Mouse (Mus musculus): Measurements from ENCODE around the gene Dhx16. TPM values are rescaled to one million over a fixed set of nuclear protein-coding genes. Genes with fewer than 3 reads are reported as not detected.

Dhx16 gene
- 22.4 and 26.6 TPM in 2 replicates for polyA plus RNA-seq (2016; fragmentation: Nextera tagmentation; extraction: Ambion mirVana)

DNA sequence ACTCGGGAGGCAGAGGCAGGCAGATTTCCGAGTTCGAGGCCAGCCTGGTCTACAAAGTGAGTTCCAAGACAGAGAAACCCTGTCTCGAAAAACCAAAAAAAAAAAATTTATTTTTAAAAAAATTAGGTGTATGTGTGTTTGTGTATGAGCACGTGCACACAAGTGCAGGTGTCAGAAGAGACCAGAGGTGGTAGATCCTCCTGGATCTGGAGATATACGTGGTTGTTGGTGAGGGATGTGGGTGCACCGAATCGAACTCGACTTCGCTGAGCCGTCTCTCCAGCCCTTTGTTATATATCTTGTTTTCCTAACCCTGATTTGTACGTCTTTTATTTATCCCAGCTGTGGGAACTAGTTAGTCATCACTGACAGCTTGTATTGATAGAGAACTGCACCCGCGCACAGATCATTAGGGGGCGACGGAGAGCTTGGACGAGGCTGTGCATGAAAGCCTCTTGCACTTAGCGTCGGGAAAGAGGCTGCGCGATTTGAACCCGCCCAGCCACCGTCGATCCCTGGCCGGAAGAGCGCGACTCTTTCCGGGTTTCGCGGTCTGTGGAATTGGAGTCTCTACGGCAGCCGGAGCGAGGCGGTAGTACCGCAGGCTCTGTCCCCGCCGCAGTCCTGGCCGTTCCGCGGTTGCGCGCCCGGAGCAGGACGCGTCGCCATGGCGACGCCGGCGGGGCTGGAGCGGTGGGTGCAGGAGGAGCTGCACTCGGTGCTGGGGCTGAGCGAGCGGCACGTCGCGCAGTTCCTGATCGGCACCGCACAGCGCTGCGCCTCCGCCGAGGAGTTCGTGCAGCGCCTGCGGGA lies at the start of gene Dhx16:
Gene Dhx16 (plus strand): TSS at position 575 of the 813 bp plus-strand sequence.
- peak; percentile 90 for ATAC-seq (ENCODE audit: insufficient number of reproducible peaks, low FRiP score)
- Histone ChIP-seq H3K9me3 (replicated peaks) (no peaks in the 10 kb centered on the region), H3K27me3 (replicated peaks) (no peaks in the 10 kb centered on the region), H3K9ac (peak within 1 kb of the TSS; percentile 87), H3K4me3 (peak within 1 kb of the TSS; percentile 86), H3K27ac (ENCODE audit: poor library complexity, severe bottlenecking) (peak within 1 kb of the TSS; percentile 19; the same call in 1 of the 2 replicates), H3K36me3 (peaks cover 53% of the 10 kb centered on the region), H3K4me1 (replicated peaks) (peaks cover 10% of the 10 kb centered on the region), H3K4me2 (peak within 1 kb of the TSS; percentile 79)
- 5% methylated on average over 66 of the region's 66 CpGs for WGBS

DNA sequence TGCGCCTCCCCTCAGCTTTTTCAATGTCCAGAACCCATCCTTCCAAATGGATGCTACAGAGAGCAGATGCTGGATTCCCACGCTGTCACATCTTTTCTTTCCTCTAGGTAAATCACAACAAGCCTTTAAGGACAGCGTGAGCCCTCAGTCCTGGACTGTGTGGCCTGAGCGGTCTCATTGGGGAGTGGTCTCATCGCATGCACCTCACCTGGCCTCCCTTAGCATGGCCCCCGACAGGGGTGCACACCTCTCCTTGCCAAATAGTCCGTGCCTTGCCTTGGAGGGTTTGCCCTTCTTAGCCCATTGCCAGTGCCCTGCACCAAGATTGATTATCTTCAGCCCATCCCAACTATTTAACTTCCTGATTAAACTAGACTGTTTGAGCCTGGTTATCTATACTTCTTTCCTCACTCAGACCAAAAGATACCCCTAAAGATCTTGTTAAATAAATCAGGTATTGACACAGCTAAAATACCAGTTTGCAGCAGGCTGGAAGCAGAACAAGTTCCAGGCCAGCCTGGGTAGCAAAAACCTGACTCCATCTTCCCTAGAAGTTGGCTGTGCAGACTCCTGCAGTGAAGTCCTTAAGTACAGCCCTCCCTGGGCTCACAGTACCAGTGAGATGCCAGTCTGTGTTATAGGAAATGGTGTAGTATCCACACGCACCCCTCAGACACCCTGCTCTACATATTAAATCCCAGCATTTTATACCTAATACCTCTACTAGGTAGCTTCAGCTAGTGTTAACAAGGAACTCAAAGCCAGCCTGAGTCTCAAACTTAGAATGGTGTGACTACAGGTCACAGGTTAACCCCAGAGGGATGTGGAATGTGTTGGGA lies 47.0 kb upstream of the Dhx16 start:
- 71% methylated on average over 8 of the region's 8 CpGs for WGBS
- peaks cover 79% of the 10 kb centered on the region for H3K36me3 ChIP-seq
- no peak overlapping the region for H3K4me2 ChIP-seq
- H3K27me3 ChIP-seq (replicated peaks), result no peaks in the 10 kb centered on the region
- H3K9me3 ChIP-seq (replicated peaks), result 0 out of 2 replicates have a peak, but pooled peaks cover 3% of the 10 kb centered on the region
- peaks cover 45% of the 10 kb centered on the region for H3K4me1 ChIP-seq (replicated peaks)
- no peak for ATAC-seq (ENCODE audit: insufficient number of reproducible peaks, low FRiP score)
- H3K27ac ChIP-seq (ENCODE audit: poor library complexity, severe bottlenecking), result no peak overlapping the region
- no peak overlapping the region for H3K9ac ChIP-seq
- H3K4me3 ChIP-seq, result no peak overlapping the region

DNA sequence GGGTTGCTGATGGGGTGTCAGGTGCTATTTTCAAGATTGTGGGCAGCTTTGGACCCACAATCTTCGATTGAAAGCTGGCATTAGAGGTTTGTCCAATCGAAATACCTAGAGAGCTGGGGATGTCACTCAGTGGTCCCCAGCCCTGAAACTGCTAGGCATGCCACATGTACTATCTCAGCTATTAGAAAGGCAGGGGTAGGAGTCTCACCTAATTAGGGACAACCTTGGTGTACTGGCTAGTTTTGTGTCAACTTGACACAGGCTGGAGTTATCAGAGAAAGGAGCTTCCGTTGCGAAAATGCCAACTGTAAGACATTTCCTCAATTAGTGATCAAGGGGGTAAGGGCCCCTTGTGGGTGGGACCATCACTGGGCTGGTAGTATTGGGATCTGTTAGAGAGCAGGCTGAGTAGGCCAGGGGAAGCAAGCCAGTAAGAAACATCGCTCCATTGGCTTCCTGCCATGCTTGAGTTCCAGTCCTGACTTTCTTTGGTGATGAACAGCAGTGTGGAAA lies 46.3 kb upstream of the Dhx16 start:
- no peaks in the 10 kb centered on the region for H3K27me3 ChIP-seq (replicated peaks)
- H3K9ac ChIP-seq, result no peak overlapping the region
- H3K4me3 ChIP-seq, result no peak overlapping the region
- H3K9me3 ChIP-seq (replicated peaks), result no peaks in the 10 kb centered on the region
- no peak for ATAC-seq (ENCODE audit: insufficient number of reproducible peaks, low FRiP score)
- peaks cover 72% of the 10 kb centered on the region for H3K36me3 ChIP-seq
- H3K4me1 ChIP-seq (replicated peaks), result peaks cover 45% of the 10 kb centered on the region
- H3K27ac ChIP-seq (ENCODE audit: poor library complexity, severe bottlenecking), result peak overlapping the region; percentile 12; the same call in 1 of the 2 replicates
- WGBS, result 22% methylated on average over 5 of the region's 5 CpGs
- H3K4me2 ChIP-seq, result no peak overlapping the region

DNA sequence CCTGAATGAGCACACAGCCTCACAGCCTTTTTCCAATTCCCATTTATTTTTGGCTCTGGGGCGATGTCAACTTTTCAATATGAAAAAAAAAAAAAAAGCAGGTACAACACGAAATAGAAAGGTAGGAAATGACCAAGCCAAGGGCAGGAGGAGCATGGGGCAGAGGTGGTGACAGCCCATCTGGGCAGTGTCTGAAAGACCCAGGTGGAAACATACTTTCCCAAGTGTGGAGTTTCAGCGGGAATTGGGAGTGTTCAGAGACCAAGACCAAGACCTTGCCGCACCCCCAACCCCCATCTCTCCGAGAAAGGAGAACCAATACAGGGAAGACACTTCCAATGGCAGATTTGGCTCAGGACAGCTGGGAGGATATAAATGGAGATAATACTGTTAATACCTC lies 45.7 kb upstream of the Dhx16 start:
- Histone ChIP-seq H3K27me3 (replicated peaks) (no peaks in the 10 kb centered on the region), H3K4me2 (peak overlapping the region; percentile 14; the same call in 1 of the 2 replicates), H3K36me3 (peaks cover 69% of the 10 kb centered on the region), H3K9me3 (replicated peaks) (no peaks in the 10 kb centered on the region), H3K9ac (no peak overlapping the region), H3K4me3 (peak overlapping the region; percentile 4; the same call in 1 of the 2 replicates), H3K27ac (ENCODE audit: poor library complexity, severe bottlenecking) (0 out of 2 replicates have a peak overlapping the region, but pooled peaks have one; percentile 31), H3K4me1 (replicated peaks) (peaks cover 45% of the 10 kb centered on the region)
- ATAC-seq (ENCODE audit: insufficient number of reproducible peaks, low FRiP score), result no peak
- 56% methylated on average over 5 of the region's 5 CpGs for WGBS

GRCm38 (mm10) chr17:35834696-35835422 lies 44.8 kb upstream of the Dhx16 start:
- H3K4me3 ChIP-seq, result peak overlapping the region; percentile 81
- H3K36me3 ChIP-seq, result peaks cover 69% of the 10 kb centered on the region
- H3K9ac ChIP-seq, result peak overlapping the region; percentile 93
- H3K4me2 ChIP-seq, result peak overlapping the region; percentile 91
- no peaks in the 10 kb centered on the region for H3K27me3 ChIP-seq (replicated peaks)
- no peaks in the 10 kb centered on the region for H3K9me3 ChIP-seq (replicated peaks)
- peaks cover 48% of the 10 kb centered on the region for H3K4me1 ChIP-seq (replicated peaks)
- ATAC-seq (ENCODE audit: insufficient number of reproducible peaks, low FRiP score), result no peak
- no peak overlapping the region for H3K27ac ChIP-seq (ENCODE audit: poor library complexity, severe bottlenecking)
- WGBS, result 78% methylated on average over 26 of the region's 26 CpGs

GRCm38 (mm10) chr17:35835424-35836140 lies 44.0 kb upstream of the Dhx16 start:
- Histone ChIP-seq H3K36me3 (peaks cover 62% of the 10 kb centered on the region), H3K9me3 (replicated peaks) (no peaks in the 10 kb centered on the region), H3K4me1 (replicated peaks) (peaks cover 41% of the 10 kb centered on the region), H3K9ac (peak overlapping the region; percentile 93), H3K27ac (ENCODE audit: poor library complexity, severe bottlenecking) (no peak overlapping the region), H3K4me2 (peak overlapping the region; percentile 91), H3K4me3 (peak overlapping the region; percentile 81), H3K27me3 (replicated peaks) (no peaks in the 10 kb centered on the region)
- ATAC-seq (ENCODE audit: insufficient number of reproducible peaks, low FRiP score), result no peak
- 80% methylated on average over 26 of the region's 26 CpGs for WGBS

GRCm38 (mm10) chr17:35836178-35836965 lies 43.2 kb upstream of the Dhx16 start:
- Histone ChIP-seq H3K9ac (peak overlapping the region; percentile 93), H3K36me3 (peaks cover 54% of the 10 kb centered on the region)
- no peak for ATAC-seq (ENCODE audit: insufficient number of reproducible peaks, low FRiP score)

GRCm38 (mm10) chr17:35836991-35837422 lies 42.6 kb upstream of the Dhx16 start:
- WGBS, result 1% methylated on average over 25 of the region's 25 CpGs
- peaks cover 47% of the 10 kb centered on the region for H3K36me3 ChIP-seq
- no peaks in the 10 kb centered on the region for H3K27me3 ChIP-seq (replicated peaks)
- no peaks in the 10 kb centered on the region for H3K9me3 ChIP-seq (replicated peaks)
- peak overlapping the region; percentile 97 for H3K27ac ChIP-seq (ENCODE audit: poor library complexity, severe bottlenecking)
- ATAC-seq (ENCODE audit: insufficient number of reproducible peaks, low FRiP score), result peak; percentile 73
- peak overlapping the region; percentile 91 for H3K4me2 ChIP-seq
- peak overlapping the region; percentile 81 for H3K4me3 ChIP-seq
- peaks cover 42% of the 10 kb centered on the region for H3K4me1 ChIP-seq (replicated peaks)
- peak overlapping the region; percentile 93 for H3K9ac ChIP-seq

More at GRCm38 (mm10) chr17:35836178-35836965, 43.2 kb upstream of the Dhx16 start:
- H3K4me2 ChIP-seq, result peak overlapping the region; percentile 91
- no peaks in the 10 kb centered on the region for H3K9me3 ChIP-seq (replicated peaks)
- 8% methylated on average over 24 of the region's 24 CpGs for WGBS
- peak overlapping the region; percentile 97 for H3K27ac ChIP-seq (ENCODE audit: poor library complexity, severe bottlenecking)
- no peaks in the 10 kb centered on the region for H3K27me3 ChIP-seq (replicated peaks)
- H3K4me1 ChIP-seq (replicated peaks), result peaks cover 41% of the 10 kb centered on the region
- peak overlapping the region; percentile 81 for H3K4me3 ChIP-seq

GRCm38 (mm10) chr17:35837487-35837886 lies 42.1 kb upstream of the Dhx16 start:
- ATAC-seq (ENCODE audit: insufficient number of reproducible peaks, low FRiP score), result no peak
- H3K9me3 ChIP-seq (replicated peaks), result no peaks in the 10 kb centered on the region
- WGBS, result 0% methylated on average over 18 of the region's 18 CpGs

More at GRCm38 (mm10) chr17:35837487-35837886, 42.1 kb upstream of the Dhx16 start:
- Histone ChIP-seq H3K9ac (peak overlapping the region; percentile 93), H3K4me1 (replicated peaks) (peaks cover 45% of the 10 kb centered on the region), H3K4me2 (peak overlapping the region; percentile 91), H3K27me3 (replicated peaks) (no peaks in the 10 kb centered on the region), H3K27ac (ENCODE audit: poor library complexity, severe bottlenecking) (peak overlapping the region; percentile 97), H3K4me3 (peak overlapping the region; percentile 81), H3K36me3 (peaks cover 43% of the 10 kb centered on the region)
